Mouse (Mus musculus): ENCODE data around the gene Prx. TPM values are rescaled to one million over a fixed set of nuclear protein-coding genes. Genes with fewer than 3 reads are reported as not detected.

Prx gene
- total and polyA plus RNA-seq, 3 experiments: 0.17 to 0.41 (median 0.21) TPM

DNA sequence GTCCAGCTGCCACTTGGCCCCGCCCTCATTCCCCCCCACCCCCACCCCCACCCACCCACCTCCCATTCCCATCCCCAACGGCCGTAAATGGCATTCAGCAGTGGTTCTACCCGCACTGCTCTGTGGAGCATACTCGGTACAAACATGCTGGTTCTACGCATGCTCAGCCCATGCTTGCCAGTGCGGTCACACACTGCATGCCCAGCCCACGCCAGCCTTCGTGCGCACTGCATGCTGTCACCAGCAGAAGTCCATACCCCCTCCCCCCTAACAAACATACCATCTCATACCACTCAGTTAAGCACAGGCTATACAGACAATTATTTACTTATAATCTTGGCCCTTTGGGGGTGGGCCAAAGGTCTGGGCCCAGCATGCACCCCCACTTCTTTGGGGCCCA, 32.6 kb downstream of the Prx start:
- no peaks in the 10 kb centered on the region for H3K27me3 ChIP-seq (replicated peaks)
- TF ChIP-seq CTCF (conservative IDR thresholded peaks at IDR 0.05 in 1 of 2, IDR thresholded peaks at IDR 0.05 in 1 of 2; ENCODE audit: low read depth in 2 of 2, low read length in 2 of 2) (no peak), POLR2A (IDR thresholded peaks at IDR 0.05; ENCODE audit: low read depth, low read length) (no peak), MAZ (IDR thresholded peaks at IDR 0.05; ENCODE audit: low read depth, low read length) (no peak), POLR2AphosphoS2 (IDR thresholded peaks at IDR 0.05; ENCODE audit: low read depth, low read length) (no peak), HCFC1 (IDR thresholded peaks at IDR 0.05; ENCODE audit: low read depth, low read length) (no peak), SMC3 (IDR thresholded peaks at IDR 0.05; ENCODE audit: low read depth, low read length) (no peak)
- no peak overlapping the region for H3K27ac ChIP-seq (ENCODE audit: insufficient read depth, low read depth)
- no peaks in the 10 kb centered on the region for H3K9me3 ChIP-seq (replicated peaks; ENCODE audit: low read length)
- peaks cover 18 to 32% of the 10 kb centered on the region in 2 experiments for H3K36me3 ChIP-seq (replicated peaks in 1 of 2; ENCODE audit: control insufficient read depth in 1 of 2, insufficient read depth in 1 of 2, low read length in 1 of 2)
- in situ Hi-C loops (cut with MboI; ENCODE audit: low pct_ligation_motif_present, low pct_unique_long_range_greater_than_20kb, low sequenced_read_pairs) (no loop called here), dilution Hi-C loops (cut with MboI; ENCODE audit: extremely low pct_ligation_motif_present, extremely low pct_unique_long_range_greater_than_20kb, low sequenced_read_pairs) (no loop called here)
- H3K4me1 ChIP-seq (ENCODE audit: control insufficient read depth in 1 of 2, insufficient read depth in 2 of 2): peaks cover 2 to 5% of the 10 kb centered on the region in 2 experiments; a peak in 1 of 4 replicates
- no peak overlapping the region for H3K9ac ChIP-seq (ENCODE audit: insufficient read depth, low read depth)
- DNase-seq (ENCODE audit: extremely low read depth): no peak
- no peak overlapping the region for H3K4me2 ChIP-seq (ENCODE audit: insufficient read depth, low read depth, poor library complexity, severe bottlenecking)
- no peak overlapping the region for H3K4me3 ChIP-seq (replicated peaks in 1 of 3; ENCODE audit: low read depth in 2 of 3, low read length in 2 of 3, poor library complexity in 1 of 3)
- H3K79me2 ChIP-seq (replicated peaks; ENCODE audit: control insufficient read depth, extremely low read depth, insufficient read depth, poor library complexity, severe bottlenecking): no peaks in the 10 kb centered on the region

DNA sequence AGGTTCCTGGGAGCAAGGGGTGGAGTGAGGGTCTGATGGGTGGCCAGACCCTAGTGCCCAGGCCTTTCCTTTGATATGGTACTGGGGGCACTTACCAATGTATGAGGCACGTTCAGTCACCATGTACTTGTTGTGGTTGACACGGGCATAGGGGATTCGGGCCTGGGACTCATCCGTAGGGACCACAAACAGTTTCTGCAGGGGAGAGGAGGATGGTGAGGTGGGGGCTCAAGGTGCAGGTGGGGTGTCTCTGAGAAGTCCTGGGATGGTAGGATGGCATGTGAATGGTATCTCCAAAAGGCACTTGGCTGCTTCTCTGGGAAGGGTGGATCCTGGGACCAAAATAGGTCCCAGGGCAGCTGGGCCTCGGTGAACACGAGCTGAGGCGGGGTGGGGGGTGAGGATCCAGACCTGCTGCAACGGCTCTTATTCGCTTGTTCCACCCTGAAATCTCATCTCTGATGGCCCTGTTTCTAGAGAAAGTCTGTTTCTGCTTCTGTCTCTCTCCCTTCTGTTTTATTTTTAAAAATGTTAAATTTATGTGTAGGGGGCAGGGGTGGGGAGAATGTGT, 33.4 kb downstream of the Prx start:
- in situ Hi-C loops (cut with MboI; ENCODE audit: low pct_ligation_motif_present, low pct_unique_long_range_greater_than_20kb, low sequenced_read_pairs) (no loop called here), dilution Hi-C loops (cut with MboI; ENCODE audit: extremely low pct_ligation_motif_present, extremely low pct_unique_long_range_greater_than_20kb, low sequenced_read_pairs) (no loop called here)
- H3K9me3 ChIP-seq (replicated peaks; ENCODE audit: low read length): no peaks in the 10 kb centered on the region
- TF ChIP-seq SIN3A (IDR thresholded peaks at IDR 0.05; ENCODE audit: low read length) (no peak), E2F4 (IDR thresholded peaks at IDR 0.05; ENCODE audit: insufficient replicate concordance, low read depth, low read length) (no peak), POLR2AphosphoS2 (IDR thresholded peaks at IDR 0.05; ENCODE audit: low read depth, low read length) (no peak), ZC3H11A (IDR thresholded peaks at IDR 0.05; ENCODE audit: low read depth, low read length) (no peak), UBTF (IDR thresholded peaks at IDR 0.05; ENCODE audit: low read depth, low read length) (no peak), ELF1 (IDR thresholded peaks at IDR 0.05; ENCODE audit: low read depth, low read length) (no peak), MAZ (IDR thresholded peaks at IDR 0.05; ENCODE audit: low read depth, low read length) (no peak)
- peaks cover 2 to 10% of the 10 kb centered on the region in 2 experiments; a peak in 1 of 4 replicates for H3K4me1 ChIP-seq (ENCODE audit: control insufficient read depth in 1 of 2, insufficient read depth in 2 of 2)
- H3K27ac ChIP-seq (ENCODE audit: insufficient read depth, low read depth): no peak overlapping the region
- H3K4me2 ChIP-seq (ENCODE audit: insufficient read depth, low read depth, poor library complexity, severe bottlenecking): no peak overlapping the region
- no peak for DNase-seq (ENCODE audit: extremely low read depth)
- no peak overlapping the region for H3K4me3 ChIP-seq (replicated peaks in 1 of 3; ENCODE audit: low read depth in 2 of 3, low read length in 2 of 3, poor library complexity in 1 of 3)
- peaks cover 18 to 37% of the 10 kb centered on the region in 2 experiments for H3K36me3 ChIP-seq (replicated peaks in 1 of 2; ENCODE audit: control insufficient read depth in 1 of 2, insufficient read depth in 1 of 2, low read length in 1 of 2)
- no peaks in the 10 kb centered on the region for H3K79me2 ChIP-seq (replicated peaks; ENCODE audit: control insufficient read depth, extremely low read depth, insufficient read depth, poor library complexity, severe bottlenecking)
- H3K9ac ChIP-seq (ENCODE audit: insufficient read depth, low read depth): no peak overlapping the region
- H3K27me3 ChIP-seq (replicated peaks): no peaks in the 10 kb centered on the region

DNA sequence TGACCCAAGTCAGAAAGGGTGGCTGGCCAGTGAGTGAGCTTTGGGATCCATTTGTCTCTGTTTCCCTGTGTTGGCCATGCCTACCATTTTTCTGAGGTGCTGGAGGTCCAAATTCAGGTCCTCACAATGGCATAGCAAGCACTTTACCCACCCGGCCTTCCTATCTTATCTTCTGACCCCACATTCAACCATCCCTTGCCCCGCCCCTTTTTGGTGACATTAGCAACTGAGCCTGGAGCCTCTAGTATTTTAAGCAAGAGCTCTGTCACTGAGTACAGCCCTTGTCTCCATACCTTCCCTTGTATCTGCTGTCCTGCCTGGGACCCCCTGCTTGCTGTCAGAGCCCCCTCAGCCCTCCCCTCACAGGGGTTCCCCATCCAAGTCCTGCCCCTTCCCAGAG, 36.3 kb downstream of the Prx start:
- in situ Hi-C loops (cut with MboI; ENCODE audit: low pct_ligation_motif_present, low pct_unique_long_range_greater_than_20kb, low sequenced_read_pairs) (no loop called here), dilution Hi-C loops (cut with MboI; ENCODE audit: extremely low pct_ligation_motif_present, extremely low pct_unique_long_range_greater_than_20kb, low sequenced_read_pairs) (no loop called here)
- peaks cover 2 to 10% of the 10 kb centered on the region in 2 experiments; a peak in 1 of 4 replicates for H3K4me1 ChIP-seq (ENCODE audit: control insufficient read depth in 1 of 2, insufficient read depth in 2 of 2)
- H3K4me2 ChIP-seq (ENCODE audit: insufficient read depth, low read depth, poor library complexity, severe bottlenecking): no peak overlapping the region
- H3K9me3 ChIP-seq (replicated peaks; ENCODE audit: low read length): no peaks in the 10 kb centered on the region
- no peaks in the 10 kb centered on the region for H3K27me3 ChIP-seq (replicated peaks)
- peaks cover 18 to 47% of the 10 kb centered on the region in 2 experiments for H3K36me3 ChIP-seq (replicated peaks in 1 of 2; ENCODE audit: control insufficient read depth in 1 of 2, insufficient read depth in 1 of 2, low read length in 1 of 2)
- no peak for DNase-seq (ENCODE audit: extremely low read depth)
- no peak for TF ChIP-seq NRF1 (IDR thresholded peaks at IDR 0.05; ENCODE audit: low read depth, low read length)
- no peak for TF ChIP-seq SIN3A (IDR thresholded peaks at IDR 0.05; ENCODE audit: low read length)
- TF ChIP-seq ZNF384 (IDR thresholded peaks at IDR 0.05; ENCODE audit: low read depth, low read length): no peak
- TF ChIP-seq SMC3 (IDR thresholded peaks at IDR 0.05; ENCODE audit: low read depth, low read length): no peak
- TF ChIP-seq POLR2A (IDR thresholded peaks at IDR 0.05; ENCODE audit: low read depth, low read length): no peak
- TF ChIP-seq EP300 (IDR thresholded peaks at IDR 0.05; ENCODE audit: low read length): no peak
- no peak for TF ChIP-seq MAX (IDR thresholded peaks at IDR 0.05; ENCODE audit: low read length)
- TF ChIP-seq POLR2AphosphoS2 (IDR thresholded peaks at IDR 0.05; ENCODE audit: low read depth, low read length): no peak
- TF ChIP-seq MXI1 (IDR thresholded peaks at IDR 0.05; ENCODE audit: low read depth, low read length): no peak
- TF ChIP-seq JUND (conservative IDR thresholded peaks at IDR 0.05; ENCODE audit: low read depth, low read length): no peak
- no peak for TF ChIP-seq RCOR1 (conservative IDR thresholded peaks at IDR 0.05; ENCODE audit: low read depth, low read length)
- TF ChIP-seq USF2 (conservative IDR thresholded peaks at IDR 0.05; ENCODE audit: low read depth, low read length): no peak
- no peak for TF ChIP-seq JUN (IDR thresholded peaks at IDR 0.05; ENCODE audit: insufficient read depth, low read depth, low read length)
- H3K9ac ChIP-seq (ENCODE audit: insufficient read depth, low read depth): no peak overlapping the region
- no peak overlapping the region for H3K4me3 ChIP-seq (replicated peaks in 1 of 3; ENCODE audit: low read depth in 2 of 3, low read length in 2 of 3, poor library complexity in 1 of 3)
- H3K79me2 ChIP-seq (replicated peaks; ENCODE audit: control insufficient read depth, extremely low read depth, insufficient read depth, poor library complexity, severe bottlenecking): no peaks in the 10 kb centered on the region
- H3K27ac ChIP-seq (ENCODE audit: insufficient read depth, low read depth): no peak overlapping the region
